Mouse (Mus musculus) liver, embryonic 12.5 days (tissue): ENCODE results near the gene Slc39a2. TPM values are rescaled to one million over a fixed set of nuclear protein-coding genes. Genes with fewer than 3 reads are reported as not detected.
A peak's percentile ranks its signal among the peaks of the same experiment; 100 is the strongest.
"Not testable (repeated sequence)": the region's sequence is repeated elsewhere in the genome, so short reads cannot be mapped to it uniquely, and the experiment has no call there.

Source experiments
- ATAC-seq: fragments of 200-750 bp; cut with Nextera tagmentation; 2 replicates; pipeline ENCODE4 v1.8.0; 2017; ENCODE audit warnings: moderate number of reproducible peaks, mild to moderate bottlenecking, moderate library complexity
- H3K27ac ChIP-seq: fragments of 300-500 bp; sonication (generic); 2 replicates; pipeline ENCODE4 v1.5.1; 2016; ENCODE audit warnings: mild to moderate bottlenecking
- H3K27me3 ChIP-seq: fragments of 300-500 bp; sonication (generic); replicated peaks from 2 replicates; pipeline ENCODE4 v1.6.1; 2016; ENCODE audit warnings: mild to moderate bottlenecking, moderate library complexity
- H3K36me3 ChIP-seq: fragments of 300-500 bp; sonication (generic); 2 replicates; pipeline ENCODE4 v1.6.1; 2016; ENCODE audit warnings: mild to moderate bottlenecking, moderate library complexity
- H3K4me1 ChIP-seq: fragments of 300-500 bp; sonication (generic); 2 replicates; pipeline ENCODE4 v1.6.1; 2016
- H3K4me2 ChIP-seq: fragments of 300-500 bp; sonication (generic); 2 replicates; pipeline ENCODE4 v1.6.1; 2016; ENCODE audit warnings: mild to moderate bottlenecking, moderate library complexity
- H3K4me3 ChIP-seq: fragments of 300-500 bp; sonication (generic); 2 replicates; pipeline ENCODE4 v1.5.1; 2016; ENCODE audit warnings: mild to moderate bottlenecking, moderate library complexity
- H3K9ac ChIP-seq: fragments of 300-500 bp; sonication (generic); 2 replicates; pipeline ENCODE4 v1.6.1; 2016; ENCODE audit warnings: mild to moderate bottlenecking, moderate library complexity
- H3K9me3 ChIP-seq: fragments of 300-500 bp; sonication (generic); replicated peaks from 2 replicates; pipeline ENCODE4 v1.6.1; 2016; ENCODE audit warnings: mild to moderate bottlenecking, moderate library complexity
- WGBS: fragments of 180-500 bp; shearing (Covaris S2); methylation state at CpG from one replicate; pipeline ENCODE4 v1.1.7; 2016; ENCODE audit not compliant: insufficient replicate concordance; 5-methylcytosine and 5-hydroxymethylcytosine counted together
- polyA plus RNA-seq: library from polyadenylated mRNA; unstranded; fragments of >200 nt; fragmentation: Nextera tagmentation; extraction: Ambion mirVana; gene quantifications from 2 replicates; pipeline ENCODE4 v1.2.1, GENCODE M21; 2016

The Slc39a2 gene
- polyA plus RNA-seq, 1 experiment from 2014 or later = 0.11 TPM

- no peaks in the 10 kb centered on the region for H3K9me3 ChIP-seq
- no peak within 1 kb of the TSS for H3K4me2 ChIP-seq
- H3K27ac ChIP-seq = no peak within 1 kb of the TSS
- H3K27me3 ChIP-seq = peaks cover 12% of the 10 kb centered on the region; the same call in 1 of the 2 replicates
- whole genome bisulfite sequencing = 81% methylated on average over 7 of the region's 7 CpGs
- no peaks in the 10 kb centered on the region for H3K36me3 ChIP-seq
- H3K4me1 ChIP-seq = no peaks in the 10 kb centered on the region; the same call in 1 of the 2 replicates
- no peak within 1 kb of the TSS for H3K4me3 ChIP-seq
- no peak within 1 kb of the TSS for H3K9ac ChIP-seq
- ATAC-seq = no peak
Observed at GRCm38 (mm10) chr14:51922571-51922865, 29.8 kb downstream of the Slc39a2 start, which contains the start of gene Rnase13. Rnase13 (minus strand) TSS chr14:51922773.

- H3K36me3 ChIP-seq = no peaks in the 10 kb centered on the region
- 76% methylated on average over 2 of the region's 2 CpGs for WGBS
Observed at GRCm38 (mm10) chr14:51922910-51923309, 30.2 kb downstream of the Slc39a2 start.

GRCm38 (mm10) chr14:51923492-51923891, 30.8 kb downstream of the Slc39a2 start:
- no peaks in the 10 kb centered on the region for H3K36me3 ChIP-seq
- peaks cover 12% of the 10 kb centered on the region; the same call in 1 of the 2 replicates for H3K27me3 ChIP-seq
- 64% methylated on average over 4 of the region's 4 CpGs for WGBS
- no peak overlapping the region for H3K4me3 ChIP-seq
- ATAC-seq = no peak
- H3K9me3 ChIP-seq = no peaks in the 10 kb centered on the region
- H3K4me1 ChIP-seq = no peaks in the 10 kb centered on the region; the same call in 1 of the 2 replicates
- H3K9ac ChIP-seq = no peak overlapping the region
- H3K27ac ChIP-seq = no peak overlapping the region
- no peak overlapping the region for H3K4me2 ChIP-seq

More at GRCm38 (mm10) chr14:51922910-51923309, 30.2 kb downstream of the Slc39a2 start:
- H3K9me3 ChIP-seq = no peaks in the 10 kb centered on the region
- no peak overlapping the region for H3K27ac ChIP-seq
- no peak overlapping the region for H3K4me2 ChIP-seq
- no peak overlapping the region for H3K4me3 ChIP-seq
- peaks cover 12% of the 10 kb centered on the region; the same call in 1 of the 2 replicates for H3K27me3 ChIP-seq
- H3K4me1 ChIP-seq = no peaks in the 10 kb centered on the region; the same call in 1 of the 2 replicates
- ATAC-seq = no peak
- H3K9ac ChIP-seq = no peak overlapping the region

GRCm38 (mm10) chr14:51926930-51927329, 34.2 kb downstream of the Slc39a2 start:
- H3K27me3 ChIP-seq, H3K4me3 ChIP-seq, H3K4me1 ChIP-seq, H3K4me2 ChIP-seq, H3K27ac ChIP-seq, H3K36me3 ChIP-seq, ATAC-seq, H3K9me3 ChIP-seq, H3K9ac ChIP-seq: not testable (repeated sequence)
- whole genome bisulfite sequencing = 78% methylated on average over 11 of the region's 11 CpGs

- Histone ChIP-seq H3K4me2 (no peak overlapping the region), H3K27me3 (0 out of 2 replicates have a peak, but pooled peaks cover 9% of the 10 kb centered on the region), H3K9me3 (peaks cover 3% of the 10 kb centered on the region; the same call in 1 of the 2 replicates), H3K27ac (no peak overlapping the region), H3K4me1 (0 out of 2 replicates have a peak, but pooled peaks cover 5% of the 10 kb centered on the region), H3K4me3 (no peak overlapping the region), H3K36me3 (no peaks in the 10 kb centered on the region), H3K9ac (no peak overlapping the region)
- ATAC-seq = no peak
- 76% methylated on average over 8 of the region's 8 CpGs for whole genome bisulfite sequencing
Observed at GRCm38 (mm10) chr14:51929309-51929943, 36.7 kb downstream of the Slc39a2 start.

GRCm38 (mm10) chr14:51929968-51930367, 37.3 kb downstream of the Slc39a2 start:
- Histone ChIP-seq H3K4me2 (no peak overlapping the region), H3K36me3 (no peaks in the 10 kb centered on the region), H3K4me1 (0 out of 2 replicates have a peak, but pooled peaks cover 5% of the 10 kb centered on the region), H3K9me3 (peaks cover 3% of the 10 kb centered on the region; the same call in 1 of the 2 replicates), H3K27ac (no peak overlapping the region), H3K4me3 (no peak overlapping the region), H3K27me3 (0 out of 2 replicates have a peak, but pooled peaks cover 9% of the 10 kb centered on the region), H3K9ac (no peak overlapping the region)
- ATAC-seq = no peak
- WGBS = 61% methylated on average over 9 of the region's 9 CpGs

- Histone ChIP-seq H3K36me3 (no peaks in the 10 kb centered on the region), H3K4me2 (no peak overlapping the region), H3K4me3 (no peak overlapping the region), H3K4me1 (0 out of 2 replicates have a peak, but pooled peaks cover 5% of the 10 kb centered on the region), H3K27ac (no peak overlapping the region), H3K27me3 (0 out of 2 replicates have a peak, but pooled peaks cover 9% of the 10 kb centered on the region), H3K9ac (no peak overlapping the region), H3K9me3 (peaks cover 3% of the 10 kb centered on the region; the same call in 1 of the 2 replicates)
- peak; percentile 38 for ATAC-seq
- 30% methylated on average over 5 of the region's 5 CpGs for WGBS
Observed at GRCm38 (mm10) chr14:51930824-51931223, 38.1 kb downstream of the Slc39a2 start.

GRCm38 (mm10) chr14:51932092-51933020, 39.7 kb downstream of the Slc39a2 start:
- ATAC-seq = no peak
- Histone ChIP-seq H3K4me1 (0 out of 2 replicates have a peak, but pooled peaks cover 5% of the 10 kb centered on the region), H3K27me3 (0 out of 2 replicates have a peak, but pooled peaks cover 9% of the 10 kb centered on the region), H3K9ac (no peak overlapping the region), H3K4me3 (no peak overlapping the region), H3K36me3 (no peaks in the 10 kb centered on the region), H3K27ac (no peak overlapping the region), H3K4me2 (no peak overlapping the region), H3K9me3 (peaks cover 3% of the 10 kb centered on the region; the same call in 1 of the 2 replicates)
- 54% methylated on average over 10 of the region's 10 CpGs for WGBS

- Histone ChIP-seq H3K9ac (no peak overlapping the region), H3K4me3 (no peak overlapping the region), H3K27me3 (no peaks in the 10 kb centered on the region), H3K9me3 (peaks cover 9% of the 10 kb centered on the region; the same call in 1 of the 2 replicates), H3K27ac (no peak overlapping the region), H3K4me1 (peaks cover 18% of the 10 kb centered on the region), H3K4me2 (no peak overlapping the region), H3K36me3 (no peaks in the 10 kb centered on the region)
- 75% methylated on average over 9 of the region's 9 CpGs for WGBS
- ATAC-seq = no peak
Observed at GRCm38 (mm10) chr14:51939005-51939404, 46.3 kb downstream of the Slc39a2 start.

- H3K27me3 ChIP-seq = no peaks in the 10 kb centered on the region
- no peak overlapping the region for H3K4me3 ChIP-seq
- no peak overlapping the region for H3K27ac ChIP-seq
- no peak for ATAC-seq
- peak overlapping the region; percentile 0; the same call in 1 of the 2 replicates for H3K4me2 ChIP-seq
- H3K9ac ChIP-seq = no peak overlapping the region
- H3K4me1 ChIP-seq = peaks cover 18% of the 10 kb centered on the region
- 0 out of 2 replicates have a peak, but pooled peaks cover 6% of the 10 kb centered on the region for H3K9me3 ChIP-seq
- WGBS = 35% methylated on average over 8 of the region's 8 CpGs
- no peaks in the 10 kb centered on the region for H3K36me3 ChIP-seq
Observed at GRCm38 (mm10) chr14:51940944-51941560, 48.4 kb downstream of the Slc39a2 start.

- WGBS = 53% methylated on average over 9 of the region's 9 CpGs
- no peak overlapping the region for H3K9ac ChIP-seq
- no peak for ATAC-seq
- H3K9me3 ChIP-seq = 0 out of 2 replicates have a peak, but pooled peaks cover 6% of the 10 kb centered on the region
- peak overlapping the region; percentile 0; the same call in 1 of the 2 replicates for H3K4me2 ChIP-seq
- H3K27me3 ChIP-seq = no peaks in the 10 kb centered on the region
- H3K27ac ChIP-seq = no peak overlapping the region
- H3K36me3 ChIP-seq = no peaks in the 10 kb centered on the region
- H3K4me3 ChIP-seq = no peak overlapping the region
- peaks cover 18% of the 10 kb centered on the region for H3K4me1 ChIP-seq
Observed at GRCm38 (mm10) chr14:51941577-51941976, 48.9 kb downstream of the Slc39a2 start.
